Mouse (Mus musculus): ENCODE results near the gene Gm26727. TPM values are rescaled to one million over a fixed set of nuclear protein-coding genes. Genes with fewer than 3 reads are reported as not detected.
"Not testable (repeated sequence)": the region's sequence is repeated elsewhere in the genome, so short reads cannot be mapped to it uniquely, and the experiment has no call there.

The Gm26727 gene
- polyA plus RNA-seq (2016; fragmentation: Nextera tagmentation; extraction: Ambion mirVana): not detected in 2 replicates

DNA sequence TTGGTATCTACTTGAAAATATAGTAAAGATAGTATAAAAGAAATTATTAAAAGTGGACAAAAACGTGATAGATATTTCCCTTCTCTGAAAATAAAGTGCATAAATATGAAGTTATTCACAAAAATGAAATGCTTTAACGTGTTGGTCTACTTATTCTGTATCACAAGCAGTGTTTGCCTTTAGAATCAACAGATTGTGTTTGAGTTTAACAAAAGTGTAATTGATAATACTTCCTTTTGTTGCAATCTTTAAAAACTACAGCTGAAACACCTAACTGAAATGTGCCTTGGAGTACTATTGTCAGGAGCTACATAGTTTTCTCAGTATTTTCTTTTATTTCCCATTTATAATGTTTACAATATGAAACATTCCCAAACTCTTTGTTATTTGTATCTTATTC, at the start of gene Gm26727:
TSS of gene Gm26727 (minus strand) at position 101 of the 400 bp plus-strand sequence.
- Histone ChIP-seq H3K4me1 (no peaks in the 10 kb centered on the region), H3K9me3 (no peaks in the 10 kb centered on the region), H3K36me3 (replicated peaks) (no peaks in the 10 kb centered on the region), H3K27ac (replicated peaks) (no peak within 1 kb of the TSS), H3K27me3 (replicated peaks; ENCODE audit: low read depth, poor library complexity, severe bottlenecking) (no peaks in the 10 kb centered on the region), H3K4me3 (no peak within 1 kb of the TSS)
- 70% methylated on average over 2 of the region's 2 CpGs for WGBS
- DNase-seq (ENCODE audit: low spot score): no peak

DNA sequence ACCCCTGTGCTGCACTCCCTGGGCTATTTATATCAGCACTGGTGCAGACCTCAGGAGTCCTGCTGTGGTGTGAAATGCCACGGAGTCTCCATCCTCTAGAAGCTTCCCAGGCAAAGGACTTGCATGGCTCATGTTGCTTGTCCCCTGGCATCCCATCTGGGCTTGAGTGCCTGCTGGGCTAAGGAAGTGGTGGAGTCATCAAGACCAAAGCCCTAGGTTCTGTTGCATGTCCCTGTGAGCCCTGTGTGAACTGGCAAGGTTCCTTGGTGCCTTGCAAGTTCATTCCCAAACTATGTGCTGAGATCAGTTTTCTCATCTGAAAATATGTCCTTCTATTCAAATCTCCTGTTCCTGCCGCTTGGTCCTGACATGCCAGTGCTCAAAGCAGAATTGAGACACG, 48.1 kb upstream of the Gm26727 start:
- Histone ChIP-seq H3K27me3 (replicated peaks; ENCODE audit: low read depth, poor library complexity, severe bottlenecking) (no peaks in the 10 kb centered on the region), H3K27ac (replicated peaks) (no peak overlapping the region), H3K9me3 (no peaks in the 10 kb centered on the region), H3K4me1 (no peaks in the 10 kb centered on the region), H3K36me3 (replicated peaks) (no peaks in the 10 kb centered on the region), H3K4me3 (no peak overlapping the region)
- no peak for DNase-seq (ENCODE audit: low spot score)
- 72% methylated on average over 3 of the region's 3 CpGs for WGBS

DNA sequence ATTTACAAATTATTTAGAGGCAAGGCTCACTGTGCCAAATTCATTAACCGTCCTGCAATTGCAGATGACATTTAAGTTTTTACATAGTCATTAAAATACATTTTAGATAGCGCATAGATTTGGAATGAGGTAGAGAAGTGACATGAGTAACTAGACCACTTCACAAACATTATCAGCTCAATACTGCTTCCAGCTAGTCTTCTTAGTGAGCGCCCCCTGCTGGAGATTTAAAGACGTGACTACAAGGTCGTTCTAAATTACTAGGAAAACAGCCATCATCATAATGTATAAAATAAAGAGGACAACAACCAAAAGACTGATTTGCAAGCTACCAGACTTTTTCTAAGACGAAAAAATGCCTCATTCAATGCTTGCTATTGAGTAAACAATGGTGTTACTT, 44.8 kb upstream of the Gm26727 start:
- no peaks in the 10 kb centered on the region for H3K36me3 ChIP-seq (replicated peaks)
- H3K4me1 ChIP-seq: no peaks in the 10 kb centered on the region
- 18% methylated on average over 6 of the region's 6 CpGs for WGBS
- H3K27ac ChIP-seq (replicated peaks): no peak overlapping the region
- no peaks in the 10 kb centered on the region for H3K27me3 ChIP-seq (replicated peaks; ENCODE audit: low read depth, poor library complexity, severe bottlenecking)
- peak; percentile 51 for DNase-seq (ENCODE audit: low spot score)
- H3K4me3 ChIP-seq: no peak overlapping the region
- no peaks in the 10 kb centered on the region for H3K9me3 ChIP-seq

DNA sequence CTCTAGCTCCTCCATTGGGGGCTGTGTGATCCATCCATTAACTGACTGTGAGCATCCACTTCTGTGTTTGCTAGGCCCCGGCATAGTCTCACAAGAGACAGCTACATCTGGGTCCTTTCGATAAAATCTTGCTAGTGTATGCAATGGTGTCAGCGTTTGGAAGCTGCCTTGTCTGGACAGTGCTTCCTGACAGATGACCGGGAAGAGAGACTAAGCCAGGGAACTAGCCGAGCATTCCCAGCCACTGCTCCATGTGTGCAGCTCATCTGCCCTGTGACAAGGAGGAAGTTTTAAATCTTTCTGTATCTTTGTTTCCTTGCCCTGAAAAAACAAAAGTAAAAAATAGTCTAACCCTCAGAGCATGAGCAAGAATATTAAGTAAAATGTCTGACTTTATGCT, 37.0 kb upstream of the Gm26727 start:
- WGBS: 89% methylated on average over 5 of the region's 5 CpGs

DNA sequence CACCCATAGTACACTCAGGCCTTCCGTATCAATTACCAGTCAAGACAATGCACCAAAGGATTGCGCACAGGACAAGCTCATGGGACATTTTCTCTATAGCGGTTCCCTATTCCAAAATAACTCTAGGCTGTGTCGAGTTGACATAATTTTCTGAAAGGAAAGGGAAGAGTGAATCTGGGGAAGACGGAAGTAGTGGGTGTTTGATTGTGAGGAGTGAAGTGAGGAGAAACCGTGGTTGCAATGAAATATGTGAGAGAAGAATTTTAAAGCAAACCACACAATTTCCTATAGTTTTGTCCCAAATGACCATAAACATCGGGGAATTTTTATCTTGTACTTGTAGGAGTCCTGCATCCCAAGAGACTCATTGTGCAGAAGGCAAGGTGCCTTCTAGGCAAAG, 34.1 kb upstream of the Gm26727 start:
- no peak for DNase-seq (ENCODE audit: low spot score)
- 91% methylated on average over 7 of the region's 7 CpGs for WGBS
- Histone ChIP-seq H3K27me3 (replicated peaks; ENCODE audit: low read depth, poor library complexity, severe bottlenecking) (no peaks in the 10 kb centered on the region), H3K27ac (replicated peaks) (no peak overlapping the region), H3K36me3 (replicated peaks) (no peaks in the 10 kb centered on the region), H3K9me3 (no peaks in the 10 kb centered on the region), H3K4me3 (no peak overlapping the region), H3K4me1 (no peaks in the 10 kb centered on the region)

More for the DNA sequence above, 37.0 kb upstream of the Gm26727 start:
- not testable (repeated sequence) for H3K36me3 ChIP-seq (replicated peaks); DNase-seq (ENCODE audit: low spot score); H3K27me3 ChIP-seq (replicated peaks; ENCODE audit: low read depth, poor library complexity, severe bottlenecking); H3K27ac ChIP-seq (replicated peaks); H3K9me3 ChIP-seq; H3K4me1 ChIP-seq; H3K4me3 ChIP-seq

DNA sequence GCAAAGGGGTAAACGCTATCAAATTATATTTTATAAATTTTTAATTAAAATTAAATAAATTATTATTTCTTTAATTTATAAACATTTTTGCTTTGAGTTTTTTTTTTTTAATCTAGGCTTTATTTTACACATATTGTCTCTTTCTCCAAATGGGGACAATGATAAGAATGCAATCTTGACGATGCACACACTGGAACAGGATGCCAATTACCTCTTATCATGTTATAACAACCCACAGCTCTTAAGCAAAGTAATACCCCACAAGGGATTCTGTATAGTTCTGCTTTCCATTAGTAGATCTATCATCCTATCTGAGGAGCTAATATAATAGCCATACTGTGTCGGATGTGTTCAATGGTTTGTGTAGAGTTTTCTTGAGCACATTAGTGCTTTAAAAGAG, 27.9 kb upstream of the Gm26727 start:
- whole genome bisulfite sequencing: 74% methylated on average over 3 of the region's 3 CpGs
- H3K4me3 ChIP-seq: no peak overlapping the region
- no peak overlapping the region for H3K27ac ChIP-seq (replicated peaks)
- no peaks in the 10 kb centered on the region for H3K27me3 ChIP-seq (replicated peaks; ENCODE audit: low read depth, poor library complexity, severe bottlenecking)
- H3K4me1 ChIP-seq: no peaks in the 10 kb centered on the region
- no peaks in the 10 kb centered on the region for H3K36me3 ChIP-seq (replicated peaks)
- DNase-seq (ENCODE audit: low spot score): no peak
- no peaks in the 10 kb centered on the region for H3K9me3 ChIP-seq

DNA sequence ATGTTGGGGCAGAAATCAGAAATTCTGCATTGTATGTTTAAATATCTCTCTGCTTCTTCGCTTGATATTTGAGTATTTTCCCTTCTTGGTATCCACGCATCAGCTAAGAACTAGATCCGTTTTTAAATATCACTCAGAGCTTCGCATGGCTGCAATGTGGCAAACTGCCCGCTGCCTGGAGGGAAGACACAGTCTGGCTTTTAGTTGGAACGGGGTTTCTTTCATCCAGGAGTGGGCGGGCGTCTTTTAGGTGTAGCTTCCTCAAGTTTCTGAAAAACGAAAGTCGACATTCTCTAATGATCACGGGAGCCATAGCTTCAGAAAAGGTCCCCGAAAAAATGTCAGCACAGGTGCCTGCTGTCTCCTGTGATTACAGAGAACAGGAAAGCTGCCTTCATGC, 14.2 kb upstream of the Gm26727 start:
- no peaks in the 10 kb centered on the region for H3K4me1 ChIP-seq
- H3K36me3 ChIP-seq (replicated peaks): no peaks in the 10 kb centered on the region
- H3K4me3 ChIP-seq: no peak overlapping the region
- no peaks in the 10 kb centered on the region for H3K9me3 ChIP-seq
- no peaks in the 10 kb centered on the region for H3K27me3 ChIP-seq (replicated peaks; ENCODE audit: low read depth, poor library complexity, severe bottlenecking)
- DNase-seq (ENCODE audit: low spot score): no peak
- no peak overlapping the region for H3K27ac ChIP-seq (replicated peaks)
- 75% methylated on average over 12 of the region's 12 CpGs for WGBS

DNA sequence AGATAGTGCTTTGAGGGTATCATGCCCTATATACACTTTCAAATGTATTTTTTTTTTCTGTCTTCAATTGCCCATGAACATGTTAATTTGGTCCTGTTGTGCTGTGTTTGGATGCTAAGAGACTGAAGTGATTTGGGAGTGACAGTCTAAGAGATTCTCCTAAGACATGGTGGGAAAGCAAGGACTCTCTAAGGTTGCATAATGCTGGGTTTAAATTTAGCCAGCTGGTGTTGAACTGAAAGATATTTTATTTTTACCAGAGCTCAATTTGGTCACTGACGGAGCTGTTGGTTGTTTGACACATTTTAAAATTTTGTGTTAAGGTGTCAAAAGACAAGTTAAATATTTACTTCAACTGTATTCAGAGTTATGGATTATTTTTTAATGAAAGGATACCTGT, 13.8 kb upstream of the Gm26727 start:
- 93% methylated on average over 1 of the region's 1 CpGs for WGBS
- no peak for DNase-seq (ENCODE audit: low spot score)

DNA sequence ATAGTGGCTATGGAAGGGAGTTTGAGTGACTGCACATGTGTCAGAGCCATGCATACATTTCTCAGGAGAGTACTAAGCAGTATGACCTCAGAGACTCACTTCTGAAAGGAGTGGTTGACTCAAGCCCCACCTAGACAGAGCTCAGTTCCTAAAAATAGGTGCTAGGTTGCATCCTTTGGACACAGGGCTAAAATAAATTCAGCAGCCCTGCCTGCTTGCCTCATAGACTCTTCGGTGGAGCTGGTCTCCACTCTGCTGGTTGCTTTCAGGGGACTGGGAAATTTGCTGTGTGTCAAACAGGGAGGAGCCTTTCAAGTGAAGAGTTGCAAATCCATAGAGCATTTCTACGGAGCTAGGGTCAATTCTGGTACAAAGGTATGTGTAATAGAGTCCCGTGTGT, 12.8 kb upstream of the Gm26727 start, which contains the start of gene Xirp2:
TSS of gene Xirp2 (plus strand) at position 223 of the 400 bp plus-strand sequence.
- 84% methylated on average over 3 of the region's 3 CpGs for WGBS
- Histone ChIP-seq H3K4me3 (no peak within 1 kb of the TSS), H3K27ac (replicated peaks) (no peak within 1 kb of the TSS), H3K4me1 (no peaks in the 10 kb centered on the region), H3K27me3 (replicated peaks; ENCODE audit: low read depth, poor library complexity, severe bottlenecking) (no peaks in the 10 kb centered on the region), H3K9me3 (no peaks in the 10 kb centered on the region), H3K36me3 (replicated peaks) (no peaks in the 10 kb centered on the region)
- DNase-seq (ENCODE audit: low spot score): no peak

More for the DNA sequence above, 13.8 kb upstream of the Gm26727 start:
- H3K4me1 ChIP-seq: no peaks in the 10 kb centered on the region
- H3K27me3 ChIP-seq (replicated peaks; ENCODE audit: low read depth, poor library complexity, severe bottlenecking): no peaks in the 10 kb centered on the region
- no peaks in the 10 kb centered on the region for H3K9me3 ChIP-seq
- H3K36me3 ChIP-seq (replicated peaks): no peaks in the 10 kb centered on the region
- no peak overlapping the region for H3K27ac ChIP-seq (replicated peaks)
- no peak overlapping the region for H3K4me3 ChIP-seq

DNA sequence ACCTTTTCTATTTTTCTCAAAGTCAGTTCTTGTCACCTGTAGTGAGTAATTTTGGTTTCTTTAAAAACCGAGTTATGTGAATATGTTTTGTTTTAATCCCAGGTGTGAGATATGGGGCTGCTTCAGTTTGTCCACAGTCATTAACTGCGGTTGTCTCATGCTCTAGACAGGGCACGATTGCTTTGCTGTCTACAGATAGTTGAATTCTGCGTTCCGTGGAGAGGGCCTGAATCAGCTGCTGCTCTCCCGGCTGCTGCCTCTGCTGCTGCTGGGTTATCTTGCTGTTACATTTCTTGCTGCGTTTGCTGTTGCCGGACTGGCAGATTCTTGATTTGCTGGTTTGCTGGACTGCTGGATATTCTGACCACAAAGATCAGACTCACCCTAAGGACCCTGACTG, 5.3 kb upstream of the Gm26727 start:
- no peak for DNase-seq (ENCODE audit: low spot score)
- H3K27ac ChIP-seq (replicated peaks): no peak overlapping the region
- H3K9me3 ChIP-seq: no peaks in the 10 kb centered on the region
- no peaks in the 10 kb centered on the region for H3K36me3 ChIP-seq (replicated peaks)
- WGBS: 88% methylated on average over 8 of the region's 8 CpGs
- H3K27me3 ChIP-seq (replicated peaks; ENCODE audit: low read depth, poor library complexity, severe bottlenecking): no peaks in the 10 kb centered on the region
- H3K4me1 ChIP-seq: no peaks in the 10 kb centered on the region
- no peak overlapping the region for H3K4me3 ChIP-seq

DNA sequence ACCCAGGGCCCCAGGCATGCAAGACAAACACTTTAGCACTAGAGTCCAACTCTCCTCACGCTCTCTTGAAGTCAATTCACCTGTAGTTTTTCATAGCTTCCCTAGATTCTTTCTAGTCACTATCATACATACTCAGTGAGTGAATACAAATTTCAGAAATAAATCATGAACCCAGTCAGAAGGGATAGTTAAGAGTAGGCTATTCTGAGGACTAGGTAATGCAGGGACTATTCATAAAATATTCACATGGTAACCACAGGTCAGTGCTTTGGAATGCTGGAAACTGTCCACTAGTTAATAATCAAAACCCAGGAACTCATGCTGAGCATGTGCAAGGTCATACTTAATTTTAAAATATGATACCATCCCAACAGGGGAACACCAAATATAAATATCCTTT, 10.2 kb downstream of the Gm26727 start:
- DNase-seq (ENCODE audit: low spot score): no peak
- 96% methylated on average over 1 of the region's 1 CpGs for WGBS
- H3K4me1 ChIP-seq: no peaks in the 10 kb centered on the region

DNA sequence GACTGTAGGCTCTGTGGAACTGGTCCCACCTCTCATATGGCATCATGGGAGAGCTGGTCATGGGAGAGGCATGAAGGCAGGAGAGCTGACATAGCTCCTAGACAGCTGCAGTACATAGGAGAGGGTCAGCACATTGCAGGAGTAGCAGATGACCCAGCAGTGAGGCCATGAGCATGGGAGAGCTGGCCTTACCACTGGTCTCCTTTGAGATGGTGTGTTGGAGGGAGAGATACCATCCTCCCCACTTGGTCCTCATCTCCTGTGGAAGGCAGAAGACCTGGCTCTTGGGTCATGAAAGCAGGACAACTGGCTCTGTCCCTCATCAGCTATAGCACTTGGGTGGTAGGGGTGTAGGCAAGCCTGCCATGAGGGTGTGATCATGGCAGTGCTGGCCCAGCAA, 12.1 kb downstream of the Gm26727 start:
- Histone ChIP-seq H3K9me3 (no peaks in the 10 kb centered on the region), H3K27ac (replicated peaks) (no peak overlapping the region), H3K4me1 (no peaks in the 10 kb centered on the region), H3K36me3 (replicated peaks) (no peaks in the 10 kb centered on the region), H3K27me3 (replicated peaks; ENCODE audit: low read depth, poor library complexity, severe bottlenecking) (no peaks in the 10 kb centered on the region), H3K4me3 (no peak overlapping the region)
- DNase-seq (ENCODE audit: low spot score): no peak

More for the DNA sequence above, 10.2 kb downstream of the Gm26727 start:
- Histone ChIP-seq H3K4me3 (no peak overlapping the region), H3K36me3 (replicated peaks) (no peaks in the 10 kb centered on the region), H3K27me3 (replicated peaks; ENCODE audit: low read depth, poor library complexity, severe bottlenecking) (no peaks in the 10 kb centered on the region), H3K27ac (replicated peaks) (no peak overlapping the region), H3K9me3 (no peaks in the 10 kb centered on the region)

DNA sequence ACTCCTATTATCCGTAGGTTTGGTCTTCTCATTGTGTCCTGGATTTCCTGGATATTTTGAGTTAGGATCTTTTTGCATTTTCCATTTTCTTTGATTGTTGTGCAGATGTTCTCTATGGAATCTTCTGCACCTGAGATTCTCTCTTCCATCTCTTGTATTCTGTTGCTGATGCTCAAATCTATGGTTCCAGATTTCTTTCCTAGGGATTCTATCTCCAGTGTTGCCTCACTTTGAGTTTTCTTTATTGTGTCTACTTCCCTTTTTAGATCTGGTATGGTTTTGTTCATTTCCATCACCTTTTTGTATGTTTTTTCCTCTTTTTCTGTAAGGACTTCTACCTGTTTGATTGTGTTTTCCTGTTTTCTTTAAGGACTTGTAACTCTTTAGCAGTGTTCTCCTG, 19.6 kb downstream of the Gm26727 start, which contains the start of gene Gm21830:
TSS of gene Gm21830 (plus strand) at position 301 of the 400 bp plus-strand sequence.
- not testable (repeated sequence) for H3K9me3 ChIP-seq; H3K27ac ChIP-seq (replicated peaks); H3K4me1 ChIP-seq; DNase-seq (ENCODE audit: low spot score); H3K36me3 ChIP-seq (replicated peaks); H3K27me3 ChIP-seq (replicated peaks; ENCODE audit: low read depth, poor library complexity, severe bottlenecking); H3K4me3 ChIP-seq
- WGBS: no CpG with 5 or more reads among the region's 1 CpGs
